Mouse (Mus musculus) cerebellum, adult 11 months (tissue): Measurements from ENCODE around the gene Exosc2.

Experiments used
- DNase-seq: peaks from one replicate; pipeline ENCODE4 v3.0.0; 2022

The Exosc2 gene

GRCm38 (mm10) chr2:31670551-31671035 lies at the start of gene Exosc2:
Exosc2 (plus strand) TSS chr2:31670715.
- peak; percentile 90 for DNase-seq

GRCm38 (mm10) chr2:31633531-31633930 lies 37.0 kb upstream of the Exosc2 start:
- DNase-seq: no peak

GRCm38 (mm10) chr2:31635281-31636137 lies 35.0 kb upstream of the Exosc2 start:
- DNase-seq: no peak

- no peak for DNase-seq
Observed at GRCm38 (mm10) chr2:31636138-31636741, 34.3 kb upstream of the Exosc2 start.

GRCm38 (mm10) chr2:31636742-31637141 lies 33.8 kb upstream of the Exosc2 start:
- no peak for DNase-seq

- DNase-seq: no peak
Observed at GRCm38 (mm10) chr2:31637311-31637710, 33.2 kb upstream of the Exosc2 start.

GRCm38 (mm10) chr2:31637807-31638206 lies 32.7 kb upstream of the Exosc2 start:
- no peak for DNase-seq

GRCm38 (mm10) chr2:31638581-31639465 lies 31.7 kb upstream of the Exosc2 start:
- no peak for DNase-seq

GRCm38 (mm10) chr2:31639466-31639760 lies 31.1 kb upstream of the Exosc2 start:
- DNase-seq: no peak

GRCm38 (mm10) chr2:31639901-31640608 lies 30.5 kb upstream of the Exosc2 start, which contains the start of gene Prdm12:
Prdm12 (plus strand) TSS chr2:31640037.
- no peak for DNase-seq

GRCm38 (mm10) chr2:31640609-31641507 lies 29.7 kb upstream of the Exosc2 start:
- DNase-seq: no peak

GRCm38 (mm10) chr2:31641508-31641830 lies 29.0 kb upstream of the Exosc2 start:
- no peak for DNase-seq

- DNase-seq: no peak
Observed at GRCm38 (mm10) chr2:31641929-31642328, 28.6 kb upstream of the Exosc2 start.

GRCm38 (mm10) chr2:31653971-31654853 lies 16.3 kb upstream of the Exosc2 start:
- DNase-seq: peak; percentile 15

- peak; percentile 44 for DNase-seq
Observed at GRCm38 (mm10) chr2:31654854-31655559, 15.5 kb upstream of the Exosc2 start.

- no peak for DNase-seq
Observed at GRCm38 (mm10) chr2:31656374-31656773, 14.1 kb upstream of the Exosc2 start.

GRCm38 (mm10) chr2:31662939-31663803 lies 7.3 kb upstream of the Exosc2 start:
- no peak for DNase-seq

GRCm38 (mm10) chr2:31663804-31664180 lies 6.7 kb upstream of the Exosc2 start:
- no peak for DNase-seq

GRCm38 (mm10) chr2:31667332-31667731 lies 3.2 kb upstream of the Exosc2 start:
- no peak for DNase-seq
